ENCODE assay signal across 8 mouse cellular contexts in genomic region chr17:88630554-88630948, GRCm38 (mm10). TPM values are rescaled to one million over a fixed set of nuclear protein-coding genes. Genes with fewer than 3 reads are reported as not detected.
DNase-seq lines count a peak whose midpoint lies in the region; ATAC-seq and TF ChIP-seq lines count a peak whose summit lies in the region.

No protein-coding gene starts in this region.

- ATAC-seq in midbrain, postnatal 0 days (ENCODE audit: low FRiP score): no peak
- ATAC-seq in forebrain, embryonic 13.5 days: peak; percentile 28
- ATAC-seq in kidney, embryonic 16.5 days (ENCODE audit: low FRiP score, low TSS enrichment): no peak
- no peak for ATAC-seq in midbrain, embryonic 15.5 days (replicated peaks)
- no peak for ATAC-seq in erythroid progenitor cell, adult 5-6 weeks (replicated peaks; ENCODE audit: low FRiP score, poor library complexity, severe bottlenecking)

- DNase-seq in midbrain, embryonic 10.5 days (ENCODE audit: low spot score): no peak
- no peak for DNase-seq in midbrain, postnatal 0 days (ENCODE audit: low spot score)
- DNase-seq in layer of hippocampus, postnatal 25 days (ENCODE audit: extremely low spot score in 1 of 2, low spot score in 1 of 2): no peak
- no peak for DNase-seq in left cerebral cortex, postnatal 25 days (ENCODE audit: low spot score in 2 of 2)

- peaks cover 5% of the 10 kb centered on the region; the same call in 1 of the 2 replicates for H3K36me3 ChIP-seq in midbrain, embryonic 10.5 days
- H3K36me3 ChIP-seq in midbrain, postnatal 0 days (ENCODE audit: insufficient read depth, low read length): no peaks in the 10 kb centered on the region
- peaks cover 3% of the 10 kb centered on the region; the same call in 1 of the 2 replicates for H3K36me3 ChIP-seq in forebrain, embryonic 13.5 days (ENCODE audit: poor library complexity, severe bottlenecking)
- peaks cover 6% of the 10 kb centered on the region; the same call in 1 of the 2 replicates for H3K36me3 ChIP-seq in kidney, embryonic 16.5 days (ENCODE audit: insufficient read depth, low read length)
- H3K36me3 ChIP-seq in midbrain, embryonic 15.5 days (replicated peaks): no peaks in the 10 kb centered on the region

- H3K9me3 ChIP-seq in midbrain, embryonic 10.5 days (replicated peaks): no peaks in the 10 kb centered on the region
- H3K9me3 ChIP-seq in midbrain, postnatal 0 days (ENCODE audit: low read length): no peaks in the 10 kb centered on the region
- no peaks in the 10 kb centered on the region for H3K9me3 ChIP-seq in forebrain, embryonic 13.5 days (replicated peaks)
- no peaks in the 10 kb centered on the region for H3K9me3 ChIP-seq in kidney, embryonic 16.5 days (ENCODE audit: low read length)
- H3K9me3 ChIP-seq in midbrain, embryonic 15.5 days: no peaks in the 10 kb centered on the region

- no peak overlapping the region for H3K4me3 ChIP-seq in midbrain, embryonic 10.5 days
- no peak overlapping the region for H3K4me3 ChIP-seq in midbrain, postnatal 0 days (ENCODE audit: low read depth, low read length)
- H3K4me3 ChIP-seq in forebrain, embryonic 13.5 days: no peak overlapping the region
- H3K4me3 ChIP-seq in kidney, embryonic 16.5 days (ENCODE audit: low read length): no peak overlapping the region
- H3K4me3 ChIP-seq in midbrain, embryonic 15.5 days: no peak overlapping the region

- no peak for TF ChIP-seq CTCF in midbrain, postnatal 0 days (IDR thresholded peaks at IDR 0.05)

- no peak overlapping the region for H3K4me2 ChIP-seq in midbrain, postnatal 0 days (ENCODE audit: low read depth, low read length, poor library complexity, severe bottlenecking)
- H3K4me2 ChIP-seq in forebrain, embryonic 13.5 days: 0 out of 2 replicates have a peak overlapping the region, but pooled peaks have one; percentile 27
- H3K4me2 ChIP-seq in kidney, embryonic 16.5 days (replicated peaks; ENCODE audit: low read depth, low read length): no peak overlapping the region; the same call in 1 of the 2 replicates
- H3K4me2 ChIP-seq in midbrain, embryonic 15.5 days: no peak overlapping the region

- peaks cover 63% of the 10 kb centered on the region for H3K4me1 ChIP-seq in midbrain, embryonic 10.5 days
- H3K4me1 ChIP-seq in midbrain, postnatal 0 days (ENCODE audit: insufficient read depth, low read length): no peaks in the 10 kb centered on the region
- H3K4me1 ChIP-seq in forebrain, embryonic 13.5 days: peaks cover 38% of the 10 kb centered on the region
- peaks cover 61% of the 10 kb centered on the region for H3K4me1 ChIP-seq in kidney, embryonic 16.5 days (ENCODE audit: insufficient read depth, low read length)
- H3K4me1 ChIP-seq in midbrain, embryonic 15.5 days: peaks cover 2% of the 10 kb centered on the region; the same call in 1 of the 2 replicates

- WGBS in midbrain, embryonic 10.5 days: 70% methylated on average over 3 of the region's 3 CpGs
- WGBS in midbrain, postnatal 0 days: 64% methylated on average over 3 of the region's 3 CpGs
- WGBS in forebrain, embryonic 13.5 days: 60% methylated on average over 3 of the region's 3 CpGs
- 79% methylated on average over 3 of the region's 3 CpGs for WGBS in kidney, embryonic 16.5 days
- WGBS in midbrain, embryonic 15.5 days: 62% methylated on average over 3 of the region's 3 CpGs

- no peak overlapping the region for H3K9ac ChIP-seq in midbrain, postnatal 0 days (replicated peaks; ENCODE audit: low read length, poor library complexity, severe bottlenecking)
- H3K9ac ChIP-seq in forebrain, embryonic 13.5 days: no peak overlapping the region
- H3K9ac ChIP-seq in kidney, embryonic 16.5 days (replicated peaks; ENCODE audit: low read length): peak overlapping the region; percentile 24; the same call in 1 of the 2 replicates
- H3K9ac ChIP-seq in midbrain, embryonic 15.5 days: no peak overlapping the region

- intact Hi-C loops in left cerebral cortex, postnatal 25 days (cut with DNase I): no loop called here

- H3K27me3 ChIP-seq in midbrain, embryonic 10.5 days (ENCODE audit: low read depth, poor library complexity, severe bottlenecking): no peaks in the 10 kb centered on the region
- H3K27me3 ChIP-seq in midbrain, postnatal 0 days (ENCODE audit: insufficient read depth, low read length): no peaks in the 10 kb centered on the region
- no peaks in the 10 kb centered on the region for H3K27me3 ChIP-seq in forebrain, embryonic 13.5 days
- H3K27me3 ChIP-seq in kidney, embryonic 16.5 days (ENCODE audit: insufficient read depth, low read length): no peaks in the 10 kb centered on the region
- H3K27me3 ChIP-seq in midbrain, embryonic 15.5 days (replicated peaks): no peaks in the 10 kb centered on the region

- H3K27ac ChIP-seq in midbrain, embryonic 10.5 days (replicated peaks): peak overlapping the region; percentile 88
- H3K27ac ChIP-seq in midbrain, postnatal 0 days (ENCODE audit: low read depth, low read length): no peak overlapping the region
- H3K27ac ChIP-seq in forebrain, embryonic 13.5 days: peak overlapping the region; percentile 80
- H3K27ac ChIP-seq in kidney, embryonic 16.5 days (ENCODE audit: low read length): peak overlapping the region; percentile 94
- H3K27ac ChIP-seq in midbrain, embryonic 15.5 days: peak overlapping the region; percentile 63

RNA-seq across cellular contexts. Expression of gene Ston1, which starts 33.1 kb away (rescaled TPM):
- polyA plus RNA-seq in midbrain, embryonic 10.5 days (2016; fragmentation: Nextera tagmentation; extraction: Ambion mirVana): 1.5 and 1.7 TPM in 2 replicates
- 4.0 and 5.0 TPM in 2 replicates for total RNA-seq in midbrain, postnatal 0 days (2014; rRNA removed)
- 1.1 and 1.3 TPM in 2 replicates for polyA plus RNA-seq in midbrain, postnatal 0 days (2015; fragmentation: Nextera tagmentation; extraction: Ambion mirVana)
- 2.4 and 3.2 TPM in 2 replicates for polyA plus RNA-seq in forebrain, embryonic 13.5 days (2015; fragmentation: Nextera tagmentation; extraction: Ambion mirVana)
- polyA plus RNA-seq in kidney, embryonic 16.5 days (2015; fragmentation: Nextera tagmentation; extraction: Ambion mirVana): 6.3 and 9.3 TPM in 2 replicates
- polyA plus RNA-seq in midbrain, embryonic 15.5 days (2015; fragmentation: Nextera tagmentation; extraction: Ambion mirVana): 2.1 and 2.2 TPM in 2 replicates
- 10 to 100 TPM; 13.3 to 13.8 TPM for total RNA-seq in layer of hippocampus, postnatal 25 days (2021)
- total RNA-seq in erythroid progenitor cell, adult 5-6 weeks (2015; ENCODE audit: low replicate concordance): 1.4 TPM in 1 of 2 replicates, not detected in the other
- not detected in 2 replicates for total RNA-seq in erythroid progenitor cell, adult 5-6 weeks (2017; ENCODE audit: low replicate concordance)
- 1 to 10 TPM; 5.0 to 7.6 TPM for total RNA-seq in left cerebral cortex, postnatal 25 days (2021)

RNA-seq across cellular contexts. Expression of gene Gtf2a1l, which starts 37.9 kb away (rescaled TPM):
- polyA plus RNA-seq in midbrain, embryonic 10.5 days (2016; fragmentation: Nextera tagmentation; extraction: Ambion mirVana): 0.19 TPM in 1 of 2 replicates, not detected in the other
- not detected in 2 replicates for total RNA-seq in midbrain, postnatal 0 days (2014; rRNA removed)
- 0.29 and 0.39 TPM in 2 replicates for polyA plus RNA-seq in midbrain, postnatal 0 days (2015; fragmentation: Nextera tagmentation; extraction: Ambion mirVana)
- 0.15 and 0.16 TPM in 2 replicates for polyA plus RNA-seq in forebrain, embryonic 13.5 days (2015; fragmentation: Nextera tagmentation; extraction: Ambion mirVana)
- 0.10 TPM in 1 of 2 replicates, not detected in the other for polyA plus RNA-seq in kidney, embryonic 16.5 days (2015; fragmentation: Nextera tagmentation; extraction: Ambion mirVana)
- polyA plus RNA-seq in midbrain, embryonic 15.5 days (2015; fragmentation: Nextera tagmentation; extraction: Ambion mirVana): 0.10 and 0.29 TPM in 2 replicates
- total RNA-seq in layer of hippocampus, postnatal 25 days (2021): under 1 TPM; 0.22 to 0.49 TPM
- total RNA-seq in erythroid progenitor cell, adult 5-6 weeks (2015; ENCODE audit: low replicate concordance): not detected in 2 replicates
- not detected in 2 replicates for total RNA-seq in erythroid progenitor cell, adult 5-6 weeks (2017; ENCODE audit: low replicate concordance)
- under 1 TPM; 0.21 to 0.30 TPM for total RNA-seq in left cerebral cortex, postnatal 25 days (2021)
